In the genomic region with DNA sequence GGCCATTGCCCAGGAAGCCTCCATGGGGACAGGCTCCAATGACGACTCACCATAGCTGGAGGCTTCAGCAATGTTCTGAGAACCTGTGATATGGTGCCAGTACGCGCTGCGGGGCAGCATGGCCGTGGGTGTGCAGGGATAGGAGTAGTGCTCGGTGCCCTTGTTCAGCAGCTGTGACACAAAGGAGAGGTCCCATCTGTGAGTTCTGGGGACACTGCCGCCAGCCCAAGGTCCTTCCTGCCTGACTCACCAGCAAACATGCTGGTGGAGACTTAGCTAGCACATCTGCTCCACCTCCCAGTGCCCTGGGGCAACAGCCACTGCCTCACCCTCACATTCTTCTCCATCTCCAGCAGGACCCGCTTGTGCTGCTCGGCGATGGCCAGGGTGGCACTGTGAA, we compare ENCODE assay signal across 30 mouse cellular contexts. TPM values are rescaled to one million over a fixed set of nuclear protein-coding genes. Genes with fewer than 3 reads are reported as not detected.
DNase-seq lines count a peak whose midpoint lies in the region; ATAC-seq and TF ChIP-seq lines count a peak whose summit lies in the region.
"Had no signal": no experiment of that assay in that cellular context is flagged by ENCODE, and none has a peak within 500 bp of the region (broad histone marks: within the 10 kb centered on the region; RNA-seq: fewer than 3 reads in every experiment).

No protein-coding gene starts in this region.

- no peak overlapping the region for H3K9ac ChIP-seq in stomach, postnatal 0 days (ENCODE audit: low read length)
- H3K9ac ChIP-seq: embryonic facial prominence, embryonic 15.5 days; forebrain, embryonic 12.5 days; forebrain, postnatal 0 days; heart, embryonic 13.5 days; liver, embryonic 13.5 days; midbrain, embryonic 12.5 days; neural tube, embryonic 15.5 days had no signal

- POLR2A ChIA-PET in Patski (lab: Charles Lee), result interaction anchor here (0.7 kb wide), 1 partner anchor 27 kb away, joined by 3 read pairs; no protein-coding TSS in a partner anchor

- H3K4me1 ChIP-seq in stomach, postnatal 0 days (replicated peaks; ENCODE audit: control insufficient read depth, insufficient read depth), result 0 out of 2 replicates have a peak, but pooled peaks cover 2% of the 10 kb centered on the region
- H3K4me1 ChIP-seq in embryonic facial prominence, embryonic 10.5 days, result peaks cover 21% of the 10 kb centered on the region

- no peak for TF ChIP-seq CTCF in layer of hippocampus, adult 2 months (conservative IDR thresholded peaks at IDR 0.05)
- no peak for TF ChIP-seq CTCF in Patski (IDR thresholded peaks at IDR 0.05)
- TF ChIP-seq CTCF in stomach, postnatal 0 days (IDR thresholded peaks at IDR 0.05; ENCODE audit: low read depth), result no peak

- CTCF ChIA-PET in Patski (lab: Charles Lee), result interaction anchor here (4.6 kb wide), 1 partner anchor 9 kb away, joined by 23 read pairs; a partner anchor contains a TSS

- H3K4me2 ChIP-seq in stomach, postnatal 0 days (replicated peaks; ENCODE audit: low read depth), result no peak overlapping the region
- H3K4me2 ChIP-seq: embryonic facial prominence, embryonic 15.5 days; forebrain, embryonic 12.5 days; heart, embryonic 13.5 days; liver, embryonic 13.5 days; midbrain, embryonic 12.5 days; neural tube, embryonic 15.5 days had no signal

- H3K36me3 ChIP-seq in stomach, postnatal 0 days (ENCODE audit: control insufficient read depth, insufficient read depth, low read length), result peaks cover 6% of the 10 kb centered on the region; the same call in 1 of the 2 replicates
- peaks cover 80% of the 10 kb centered on the region for H3K36me3 ChIP-seq in embryonic facial prominence, embryonic 10.5 days (replicated peaks)

- no peaks in the 10 kb centered on the region for H3K9me3 ChIP-seq in stomach, postnatal 0 days (ENCODE audit: control insufficient read depth, low read length)
- H3K9me3 ChIP-seq in embryonic facial prominence, embryonic 10.5 days, result no peaks in the 10 kb centered on the region
- H3K9me3 ChIP-seq: embryonic facial prominence, embryonic 15.5 days; forebrain, embryonic 12.5 days; heart, embryonic 13.5 days; liver, embryonic 13.5 days; megakaryocyte, embryonic 14.5 days; midbrain, embryonic 12.5 days; neural tube, embryonic 15.5 days had no signal

- TF ChIP-seq EP300 in stomach, postnatal 0 days (optimal IDR thresholded peaks at IDR 0.05), result no peak

- H3K4me3 ChIP-seq in layer of hippocampus, adult 2 months, result no peak overlapping the region
- no peak overlapping the region for H3K4me3 ChIP-seq in stomach, postnatal 0 days (ENCODE audit: low read depth, low read length)
- H3K4me3 ChIP-seq in embryonic facial prominence, embryonic 10.5 days, result no peak overlapping the region
- H3K4me3 ChIP-seq: embryonic facial prominence, embryonic 15.5 days; forebrain, embryonic 12.5 days; heart, adult 2 months; heart, embryonic 13.5 days; liver, embryonic 13.5 days; megakaryocyte, embryonic 14.5 days; midbrain, embryonic 12.5 days; neural tube, embryonic 15.5 days had no signal

- H3K27ac ChIP-seq in layer of hippocampus, adult 2 months, result peak overlapping the region; percentile 39
- no peak overlapping the region for H3K27ac ChIP-seq in stomach, postnatal 0 days (replicated peaks)
- H3K27ac ChIP-seq in embryonic facial prominence, embryonic 10.5 days (replicated peaks), result no peak overlapping the region
- H3K27ac ChIP-seq: embryonic facial prominence, embryonic 15.5 days; forebrain, embryonic 12.5 days; heart, adult 2 months; heart, embryonic 13.5 days; midbrain, embryonic 12.5 days; neural tube, embryonic 15.5 days had no signal

- in situ Hi-C loops in Patski (cut with MboI; ENCODE audit: low pct_unique_long_range_greater_than_20kb), result no loop called here

- ATAC-seq in Patski, result peak; percentile 29
- ATAC-seq in stomach, postnatal 0 days (ENCODE audit: low FRiP score, low TSS enrichment), result no peak
- ATAC-seq: forebrain, postnatal 0 days; intestine, embryonic 16.5 days; lung, postnatal 0 days had no signal

- H3K27me3 ChIP-seq in Patski, result no peaks in the 10 kb centered on the region
- no peaks in the 10 kb centered on the region for H3K27me3 ChIP-seq in stomach, postnatal 0 days (ENCODE audit: control insufficient read depth, insufficient read depth, low read length)
- H3K27me3 ChIP-seq in embryonic facial prominence, embryonic 10.5 days (replicated peaks; ENCODE audit: low read depth, poor library complexity, severe bottlenecking), result peaks cover 17% of the 10 kb centered on the region
- H3K27me3 ChIP-seq: embryonic facial prominence, embryonic 15.5 days; heart, embryonic 13.5 days; neural tube, embryonic 15.5 days had no signal

- WGBS in stomach, postnatal 0 days, result 68% methylated on average over 10 of the region's 10 CpGs
- WGBS in embryonic facial prominence, embryonic 10.5 days, result 78% methylated on average over 10 of the region's 10 CpGs

- peak in 1 of 2 experiments; percentile 52 for DNase-seq in layer of hippocampus, adult 2 months (ENCODE audit: low spot score in 2 of 2)
- DNase-seq in layer of hippocampus, adult 9-11 months, result no peak
- DNase-seq in Patski (ENCODE audit: low read depth, low spot score), result no peak
- DNase-seq in adrenal gland, postnatal 10 days, result peak; percentile 70
- DNase-seq in stomach, postnatal 0 days (ENCODE audit: low spot score), result peak; percentile 21
- no peak for DNase-seq in embryonic facial prominence, embryonic 10.5 days (ENCODE audit: low spot score)
- no peak for DNase-seq in frontal cortex, adult 2 months (ENCODE audit: extremely low spot score in 1 of 2, low spot score in 1 of 2)
- no peak for DNase-seq in adipocyte (ENCODE audit: low spot score)
- DNase-seq: cerebellum, adult 2 months; cerebellum, postnatal 14 days; forebrain, postnatal 0 days; gastrocnemius, postnatal 25 days; heart, adult 2 months; heart, postnatal 10 days; kidney, adult 9 months; left cerebral cortex, postnatal 4 days; liver, embryonic 13.5 days; lung, adult 18-20 months; lung, postnatal 4 days; retina, postnatal 1 day; right cerebral cortex, postnatal 14 days; thymus, postnatal 14 days had no signal

RNA-seq across cellular contexts. Expression of a gene that starts 8.0 kb away (rescaled TPM):
- total RNA-seq in layer of hippocampus, adult 2 months (2021), result 10 to 100 TPM; 69.1 to 71.4 TPM
- 110 TPM for polyA plus RNA-seq in Patski (2021)
- total RNA-seq in adrenal gland, postnatal 10 days (2021), result 10 to 100 TPM; 56.7 to 64.3 TPM
- polyA plus RNA-seq in stomach, postnatal 0 days (2015; fragmentation: Nextera tagmentation; extraction: Ambion mirVana), result 70.4 and 72.7 TPM in 2 replicates
- polyA plus RNA-seq in embryonic facial prominence, embryonic 10.5 days (2016; fragmentation: Nextera tagmentation; extraction: Ambion mirVana), result 180 and 184 TPM in 2 replicates
- polyA plus RNA-seq in frontal cortex, adult 2 months (2012; rRNA removed), result 99.6 and 111 TPM in 2 replicates

RNA-seq across cellular contexts. Expression of a gene that starts 10.8 kb away (rescaled TPM):
- 10 to 100 TPM; 24.1 to 26.4 TPM for total RNA-seq in layer of hippocampus, adult 2 months (2021)
- 46.4 TPM for polyA plus RNA-seq in Patski (2021)
- total RNA-seq in adrenal gland, postnatal 10 days (2021), result 10 to 100 TPM; 26.3 to 26.7 TPM
- 19.3 and 20.5 TPM in 2 replicates for polyA plus RNA-seq in stomach, postnatal 0 days (2015; fragmentation: Nextera tagmentation; extraction: Ambion mirVana)
- 16.3 and 16.8 TPM in 2 replicates for polyA plus RNA-seq in embryonic facial prominence, embryonic 10.5 days (2016; fragmentation: Nextera tagmentation; extraction: Ambion mirVana)
- 19.4 and 21.0 TPM in 2 replicates for polyA plus RNA-seq in frontal cortex, adult 2 months (2012; rRNA removed)

RNA-seq across cellular contexts. Expression of a gene that starts 27.1 kb away (rescaled TPM):
- 10 to 100 TPM; 60.9 to 67.2 TPM for total RNA-seq in layer of hippocampus, adult 2 months (2021)
- polyA plus RNA-seq in Patski (2021), result 128 TPM
- 100 to 1,000 TPM; 101 to 127 TPM for total RNA-seq in adrenal gland, postnatal 10 days (2021)
- polyA plus RNA-seq in stomach, postnatal 0 days (2015; fragmentation: Nextera tagmentation; extraction: Ambion mirVana), result 58.8 and 61.7 TPM in 2 replicates
- polyA plus RNA-seq in embryonic facial prominence, embryonic 10.5 days (2016; fragmentation: Nextera tagmentation; extraction: Ambion mirVana), result 193 and 200 TPM in 2 replicates
- polyA plus RNA-seq in frontal cortex, adult 2 months (2012; rRNA removed), result 40.5 and 44.8 TPM in 2 replicates

RNA-seq across cellular contexts. Expression of a gene that starts 27.2 kb away (rescaled TPM):
- total RNA-seq in layer of hippocampus, adult 2 months (2021), result 10 to 100 TPM; 78.2 to 83.7 TPM
- 114 TPM for polyA plus RNA-seq in Patski (2021)
- 100 to 1,000 TPM; 270 to 345 TPM for total RNA-seq in adrenal gland, postnatal 10 days (2021)
- polyA plus RNA-seq in stomach, postnatal 0 days (2015; fragmentation: Nextera tagmentation; extraction: Ambion mirVana), result 62.3 and 66.7 TPM in 2 replicates
- polyA plus RNA-seq in embryonic facial prominence, embryonic 10.5 days (2016; fragmentation: Nextera tagmentation; extraction: Ambion mirVana), result 48.1 and 49.6 TPM in 2 replicates
- 94.0 and 109 TPM in 2 replicates for polyA plus RNA-seq in frontal cortex, adult 2 months (2012; rRNA removed)

RNA-seq across cellular contexts. Expression of a gene that starts 52.6 kb away (rescaled TPM):
- total RNA-seq in layer of hippocampus, adult 2 months (2021), result 1 to 10 TPM; 1.7 to 1.9 TPM
- polyA plus RNA-seq in Patski (2021), result 39.7 TPM
- 10 to 100 TPM; 11.0 to 11.7 TPM for total RNA-seq in adrenal gland, postnatal 10 days (2021)
- polyA plus RNA-seq in stomach, postnatal 0 days (2015; fragmentation: Nextera tagmentation; extraction: Ambion mirVana), result 12.0 and 12.7 TPM in 2 replicates
- polyA plus RNA-seq in embryonic facial prominence, embryonic 10.5 days (2016; fragmentation: Nextera tagmentation; extraction: Ambion mirVana), result 23.0 and 24.1 TPM in 2 replicates
- polyA plus RNA-seq in frontal cortex, adult 2 months (2012; rRNA removed), result 2.9 and 3.1 TPM in 2 replicates

Comparison
In these comparisons a context has a peak if more than half of its experiments do, and no peak if none do; other contexts are left out.
1. DNase-seq: peak in adrenal gland, postnatal 10 days (single experiment) and stomach, postnatal 0 days (single experiment); none in layer of hippocampus, adult 9-11 months (single experiment), Patski (single experiment), embryonic facial prominence, embryonic 10.5 days (single experiment), frontal cortex, adult 2 months (0 of 2) and adipocyte (single experiment).